Mouse (Mus musculus): ENCODE measurements around the gene Pde4d. TPM values are rescaled to one million over a fixed set of nuclear protein-coding genes. Genes with fewer than 3 reads are reported as not detected.

Gene Pde4d
- polyA plus RNA-seq, 2 experiments, result 11.7 to 17.3 TPM

DNA sequence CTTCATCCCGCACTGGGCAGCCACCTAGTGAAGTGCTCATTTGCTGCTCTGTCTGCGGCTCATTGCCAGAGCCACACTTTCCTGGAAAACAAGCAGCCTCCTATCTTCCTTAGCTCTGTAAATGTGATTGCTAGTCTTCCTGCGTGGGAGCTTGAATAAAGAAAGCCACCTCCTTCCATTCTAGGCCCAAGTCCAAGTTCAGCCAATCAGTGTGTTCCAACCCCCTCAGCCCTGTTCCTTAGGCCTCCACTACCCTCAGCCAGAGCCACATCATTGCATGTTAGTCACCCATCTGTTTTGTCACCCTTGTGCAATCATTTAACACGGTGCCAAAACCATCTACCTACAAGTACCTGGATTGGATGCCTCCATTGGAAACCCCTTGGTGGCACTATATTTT, 786.3 kb downstream of the Pde4d start:
- TF ChIP-seq POLR2A (IDR thresholded peaks at IDR 0.05; ENCODE audit: borderline replicate concordance, extremely low read depth, insufficient read depth, insufficient read length), result no peak
- Histone ChIP-seq H3K9ac (ENCODE audit: low read depth, low read length, severe bottlenecking) (no peak overlapping the region), H3K36me3 (ENCODE audit: control insufficient read depth, insufficient read depth, low read length) (no peaks in the 10 kb centered on the region), H3K27ac (replicated peaks; ENCODE audit: low read depth, low read length) (no peak overlapping the region), H3K4me3 (replicated peaks; ENCODE audit: low read length) (no peak overlapping the region), H3K4me2 (replicated peaks; ENCODE audit: low read depth, low read length, severe bottlenecking) (no peak overlapping the region), H3K9me3 (ENCODE audit: control insufficient read depth, low read length) (no peaks in the 10 kb centered on the region), H3K4me1 (ENCODE audit: control insufficient read depth, insufficient read depth, low read length) (peaks cover 13% of the 10 kb centered on the region; the same call in 1 of the 2 replicates), H3K27me3 (ENCODE audit: control insufficient read depth, insufficient read depth, low read length) (no peaks in the 10 kb centered on the region)
- ATAC-seq (ENCODE audit: low FRiP score, low read depth) (no peak), DNase-seq (ENCODE audit: low spot score) (no peak)
- 75% methylated on average over 4 of the region's 4 CpGs for WGBS

DNA sequence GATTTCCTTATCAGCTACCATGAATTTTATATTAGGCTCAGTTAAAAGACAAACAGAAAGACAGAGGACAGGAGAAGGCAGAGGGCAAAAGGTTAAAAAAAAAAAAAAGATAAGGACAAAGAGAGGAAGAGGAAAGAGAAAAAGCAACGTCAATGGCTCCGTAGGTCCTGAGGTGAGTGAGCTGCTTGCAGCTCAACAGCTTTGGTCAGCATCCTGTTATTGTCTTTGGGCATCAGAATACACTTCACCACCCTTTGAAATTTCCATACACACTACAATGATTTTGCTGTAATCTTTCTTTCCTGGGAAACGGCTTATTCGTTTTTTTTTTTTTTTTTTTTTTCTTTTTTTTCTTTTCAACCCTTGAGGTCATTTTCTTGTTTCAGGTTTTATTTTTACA, 788.9 kb downstream of the Pde4d start:
- Histone ChIP-seq H3K27ac (replicated peaks; ENCODE audit: low read depth, low read length) (no peak overlapping the region), H3K9me3 (ENCODE audit: control insufficient read depth, low read length) (no peaks in the 10 kb centered on the region), H3K27me3 (ENCODE audit: control insufficient read depth, insufficient read depth, low read length) (no peaks in the 10 kb centered on the region), H3K4me3 (replicated peaks; ENCODE audit: low read length) (no peak overlapping the region), H3K4me1 (ENCODE audit: control insufficient read depth, insufficient read depth, low read length) (0 out of 2 replicates have a peak, but pooled peaks cover 9% of the 10 kb centered on the region), H3K4me2 (replicated peaks; ENCODE audit: low read depth, low read length, severe bottlenecking) (no peak overlapping the region), H3K9ac (ENCODE audit: low read depth, low read length, severe bottlenecking) (no peak overlapping the region), H3K36me3 (ENCODE audit: control insufficient read depth, insufficient read depth, low read length) (no peaks in the 10 kb centered on the region)
- no peak for DNase-seq (ENCODE audit: low spot score)
- no peak for TF ChIP-seq POLR2A (IDR thresholded peaks at IDR 0.05; ENCODE audit: borderline replicate concordance, extremely low read depth, insufficient read depth, insufficient read length)
- 84% methylated on average over 4 of the region's 4 CpGs for WGBS
- ATAC-seq (ENCODE audit: low FRiP score, low read depth), result no peak

DNA sequence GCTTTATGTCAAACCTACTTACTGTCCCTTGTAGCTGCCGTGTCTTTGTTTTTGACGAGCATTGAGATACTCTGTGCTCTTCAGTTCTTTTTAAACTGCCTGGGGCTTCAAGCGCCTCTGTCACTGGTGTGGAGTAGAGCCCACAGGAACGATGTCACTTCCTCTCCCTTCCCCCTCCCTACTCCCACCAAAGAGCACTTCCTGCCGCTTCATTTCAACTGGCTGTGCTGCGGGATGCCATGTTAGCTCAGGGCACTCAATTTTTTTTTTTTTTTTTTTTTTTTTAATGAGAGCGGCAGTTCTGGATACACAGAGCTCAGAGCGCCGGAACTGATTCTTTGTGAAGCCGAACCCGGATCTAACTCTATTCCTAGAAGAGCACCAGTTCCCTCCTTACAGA, 789.5 kb downstream of the Pde4d start:
- H3K27ac ChIP-seq (replicated peaks; ENCODE audit: low read depth, low read length), result no peak overlapping the region; the same call in 1 of the 2 replicates
- no peak for TF ChIP-seq POLR2A (IDR thresholded peaks at IDR 0.05; ENCODE audit: borderline replicate concordance, extremely low read depth, insufficient read depth, insufficient read length)
- peak; percentile 25 for DNase-seq (ENCODE audit: low spot score)
- no peak overlapping the region for H3K9ac ChIP-seq (ENCODE audit: low read depth, low read length, severe bottlenecking)
- no peak overlapping the region for H3K4me3 ChIP-seq (replicated peaks; ENCODE audit: low read length)
- 57% methylated on average over 11 of the region's 11 CpGs for WGBS
- 0 out of 2 replicates have a peak, but pooled peaks cover 6% of the 10 kb centered on the region for H3K4me1 ChIP-seq (ENCODE audit: control insufficient read depth, insufficient read depth, low read length)
- H3K36me3 ChIP-seq (ENCODE audit: control insufficient read depth, insufficient read depth, low read length), result no peaks in the 10 kb centered on the region
- ATAC-seq (ENCODE audit: low FRiP score, low read depth), result no peak
- H3K27me3 ChIP-seq (ENCODE audit: control insufficient read depth, insufficient read depth, low read length), result no peaks in the 10 kb centered on the region
- H3K4me2 ChIP-seq (replicated peaks; ENCODE audit: low read depth, low read length, severe bottlenecking), result no peak overlapping the region
- H3K9me3 ChIP-seq (ENCODE audit: control insufficient read depth, low read length), result no peaks in the 10 kb centered on the region

DNA sequence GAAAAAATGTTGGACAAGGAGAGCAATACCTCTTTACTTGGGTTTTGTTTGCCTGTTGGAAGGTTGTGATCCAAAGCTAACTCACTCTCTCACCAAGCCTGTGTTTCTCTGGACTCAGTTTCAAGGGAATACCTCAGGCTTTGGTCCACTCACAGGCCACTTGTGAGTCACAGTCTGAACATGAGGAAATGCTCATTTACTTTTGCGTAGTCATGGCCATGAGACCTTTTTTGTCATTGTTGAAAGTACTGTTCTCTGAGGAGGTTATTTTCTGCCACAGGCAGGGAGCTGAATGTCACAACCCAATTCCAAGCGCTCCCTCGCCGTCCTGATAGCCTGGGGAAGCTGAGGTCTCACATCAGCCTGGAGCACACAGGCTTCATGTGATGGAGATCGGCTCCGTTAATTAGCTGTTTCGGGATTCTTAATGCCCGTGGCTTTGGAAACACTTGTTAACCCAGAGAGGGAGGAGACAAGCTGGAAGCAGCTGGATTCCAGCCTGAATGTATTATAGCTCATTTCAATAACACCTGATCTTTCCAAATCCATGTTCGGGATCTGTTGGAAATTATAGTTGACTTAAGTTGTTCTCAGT, 792.8 kb downstream of the Pde4d start:
- ATAC-seq (ENCODE audit: low FRiP score, low read depth) (no peak), DNase-seq (ENCODE audit: low spot score) (no peak)
- no peaks in the 10 kb centered on the region for H3K27me3 ChIP-seq (ENCODE audit: control insufficient read depth, insufficient read depth, low read length)
- WGBS, result 36% methylated on average over 9 of the region's 9 CpGs
- H3K27ac ChIP-seq (replicated peaks; ENCODE audit: low read depth, low read length), result no peak overlapping the region
- no peak overlapping the region for H3K4me2 ChIP-seq (replicated peaks; ENCODE audit: low read depth, low read length, severe bottlenecking)
- no peak for TF ChIP-seq POLR2A (IDR thresholded peaks at IDR 0.05; ENCODE audit: borderline replicate concordance, extremely low read depth, insufficient read depth, insufficient read length)
- H3K9me3 ChIP-seq (ENCODE audit: control insufficient read depth, low read length), result no peaks in the 10 kb centered on the region
- no peak overlapping the region for H3K4me3 ChIP-seq (replicated peaks; ENCODE audit: low read length)
- no peaks in the 10 kb centered on the region for H3K36me3 ChIP-seq (ENCODE audit: control insufficient read depth, insufficient read depth, low read length)
- H3K4me1 ChIP-seq (ENCODE audit: control insufficient read depth, insufficient read depth, low read length), result 0 out of 2 replicates have a peak, but pooled peaks cover 5% of the 10 kb centered on the region
- no peak overlapping the region for H3K9ac ChIP-seq (ENCODE audit: low read depth, low read length, severe bottlenecking)

DNA sequence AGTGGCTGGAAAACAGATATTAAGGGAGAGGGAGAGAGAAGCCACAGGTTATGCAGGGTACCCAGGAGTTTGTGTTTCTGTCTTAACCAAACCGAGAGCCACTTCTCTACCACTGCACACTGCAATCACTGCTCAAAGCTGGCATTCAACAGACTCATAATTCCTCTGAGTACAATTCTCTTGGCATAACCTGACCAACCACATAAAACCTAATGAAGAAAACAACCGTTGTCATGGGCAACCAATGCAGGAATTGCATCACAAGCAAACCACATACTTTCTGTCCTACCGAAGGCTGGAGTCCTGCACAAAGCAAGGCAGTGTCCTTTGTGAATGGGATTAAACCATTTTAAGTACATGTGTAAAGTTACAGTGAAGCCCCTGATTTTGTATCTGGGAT, 793.4 kb downstream of the Pde4d start:
- 0 out of 2 replicates have a peak, but pooled peaks cover 5% of the 10 kb centered on the region for H3K4me1 ChIP-seq (ENCODE audit: control insufficient read depth, insufficient read depth, low read length)
- no peak for DNase-seq (ENCODE audit: low spot score)
- no peak overlapping the region for H3K9ac ChIP-seq (ENCODE audit: low read depth, low read length, severe bottlenecking)
- no peak overlapping the region for H3K4me3 ChIP-seq (replicated peaks; ENCODE audit: low read length)
- WGBS, result 51% methylated on average over 3 of the region's 3 CpGs
- no peak for ATAC-seq (ENCODE audit: low FRiP score, low read depth)
- no peaks in the 10 kb centered on the region for H3K36me3 ChIP-seq (ENCODE audit: control insufficient read depth, insufficient read depth, low read length)
- no peak for TF ChIP-seq POLR2A (IDR thresholded peaks at IDR 0.05; ENCODE audit: borderline replicate concordance, extremely low read depth, insufficient read depth, insufficient read length)
- H3K27me3 ChIP-seq (ENCODE audit: control insufficient read depth, insufficient read depth, low read length), result no peaks in the 10 kb centered on the region
- no peak overlapping the region for H3K4me2 ChIP-seq (replicated peaks; ENCODE audit: low read depth, low read length, severe bottlenecking)
- H3K9me3 ChIP-seq (ENCODE audit: control insufficient read depth, low read length), result no peaks in the 10 kb centered on the region
- no peak overlapping the region for H3K27ac ChIP-seq (replicated peaks; ENCODE audit: low read depth, low read length)

Measured in limb, embryonic 14.5 days (tissue).